Mouse (Mus musculus): Measurements from ENCODE around the gene Ankrd24.
"Not testable (repeated sequence)": the region's sequence is repeated elsewhere in the genome, so short reads cannot be mapped to it uniquely, and the experiment has no call there.

The Ankrd24 gene

GRCm38 (mm10) chr10:81644162-81644561, 15.8 kb downstream of the Ankrd24 start:
- DNase-seq (ENCODE audit: extremely low read depth, low read depth), result no peak

GRCm38 (mm10) chr10:81644716-81645115, 16.4 kb downstream of the Ankrd24 start:
- DNase-seq (ENCODE audit: extremely low read depth, low read depth), result no peak

DNA sequence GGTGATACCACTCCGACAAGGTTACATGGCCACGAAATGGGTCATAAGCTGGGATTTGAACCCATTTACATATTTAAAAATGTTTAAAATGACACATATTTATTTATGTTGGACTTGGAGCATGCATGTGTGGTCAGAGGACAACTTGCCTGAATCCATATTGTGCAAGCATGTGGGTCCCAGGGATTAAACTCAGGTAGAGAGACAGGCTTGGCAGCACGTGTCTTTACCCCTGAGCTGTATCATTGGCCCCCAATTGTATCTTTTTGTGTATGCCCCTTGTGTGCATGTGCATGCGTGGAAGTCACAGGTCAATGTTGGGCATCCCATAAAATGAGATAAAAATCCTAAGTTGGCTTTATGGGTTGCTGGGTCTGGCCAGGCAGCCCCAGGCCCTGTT, 17.1 kb downstream of the Ankrd24 start:
- DNase-seq (ENCODE audit: extremely low read depth, low read depth), result no peak

DNA sequence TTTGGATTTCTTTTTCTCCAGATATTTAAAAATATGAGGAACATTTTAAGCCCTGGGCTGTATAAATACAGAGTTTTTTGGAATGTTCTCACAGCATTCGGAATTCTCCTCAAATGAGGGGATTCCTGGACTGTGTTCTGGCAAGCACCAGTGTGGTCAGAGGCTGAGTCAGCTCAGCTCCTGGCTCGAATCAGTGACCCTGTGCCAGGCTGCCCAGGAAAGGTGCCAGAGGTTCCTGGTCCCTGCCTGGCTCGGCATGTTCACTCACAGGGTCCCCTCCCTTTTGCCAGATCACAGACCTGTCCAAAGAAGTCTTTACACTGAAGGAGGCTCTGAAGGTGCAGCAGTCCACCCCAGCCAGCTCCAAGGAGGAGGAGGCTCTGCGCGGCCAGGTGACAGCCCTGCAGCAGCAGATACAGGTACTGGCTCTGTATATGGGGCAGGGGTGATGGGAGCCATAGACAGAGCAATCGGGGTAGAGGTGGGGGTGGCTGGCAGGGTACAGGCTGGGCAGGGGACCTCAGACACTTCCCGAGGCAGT, 17.7 kb downstream of the Ankrd24 start:
- DNase-seq (ENCODE audit: extremely low read depth, low read depth), result no peak

DNA sequence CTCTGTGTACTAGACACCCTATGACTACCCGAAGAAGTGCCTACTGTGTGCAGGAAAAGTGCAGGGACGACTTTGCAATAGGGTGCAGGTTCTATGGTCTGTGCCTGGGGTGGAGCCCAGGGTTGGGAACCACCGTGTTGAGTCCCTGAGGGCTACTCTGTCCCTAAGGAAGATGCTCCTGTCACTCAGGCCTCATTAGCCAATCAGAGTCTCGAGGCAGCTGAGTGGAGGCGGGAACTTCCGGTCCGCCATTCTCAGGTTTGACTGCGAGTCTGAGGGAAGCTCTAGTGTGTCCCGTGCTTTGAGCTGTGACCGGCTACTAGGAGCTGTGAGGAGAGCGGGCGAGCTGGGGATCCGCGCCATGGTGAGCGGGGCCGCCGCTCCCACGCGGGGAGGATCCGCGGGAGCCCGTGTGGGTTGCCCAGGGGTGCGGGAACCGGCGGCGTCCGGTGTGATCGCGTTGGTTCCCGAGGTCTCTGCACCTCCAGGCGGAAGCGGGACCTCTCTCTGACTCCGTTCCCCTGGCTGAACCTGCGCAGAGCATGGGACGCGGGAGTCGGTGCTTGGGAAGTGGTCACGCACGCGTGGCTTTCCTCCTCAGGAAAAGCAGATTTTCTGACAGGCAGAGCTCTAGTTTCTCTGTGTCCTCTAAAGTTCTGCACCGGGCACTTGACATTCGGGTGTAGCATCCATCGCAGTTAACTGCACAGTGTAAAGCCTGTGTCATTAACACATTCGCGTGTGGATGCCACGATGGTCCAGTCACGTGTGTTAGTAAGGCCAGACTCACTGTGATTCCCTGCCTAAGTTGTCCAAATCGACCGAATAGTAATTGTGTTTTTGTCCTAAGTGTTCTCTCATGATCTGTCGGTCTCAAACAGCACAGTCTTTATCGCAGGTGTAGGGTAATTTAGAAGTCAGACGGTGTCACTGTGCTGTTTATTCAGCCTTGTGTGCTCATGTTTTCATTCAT, 20.7 kb downstream of the Ankrd24 start, which contains the start of gene Gm10778:
Gm10778 (plus strand) TSS at position 257 of the 973 bp plus-strand sequence.
- peak; percentile 81 for DNase-seq (ENCODE audit: extremely low read depth, low read depth)

GRCm38 (mm10) chr10:81655178-81655577, 26.8 kb downstream of the Ankrd24 start:
- DNase-seq (ENCODE audit: extremely low read depth, low read depth), result no peak

GRCm38 (mm10) chr10:81656174-81656573, 27.8 kb downstream of the Ankrd24 start:
- no peak for DNase-seq (ENCODE audit: extremely low read depth, low read depth)

- DNase-seq (ENCODE audit: extremely low read depth, low read depth), result not testable (repeated sequence)
Measured at GRCm38 (mm10) chr10:81687114-81687513, 58.8 kb downstream of the Ankrd24 start.
